Mouse (Mus musculus) heart, postnatal 0 days (tissue): ENCODE results near the gene Tnni3. TPM values are rescaled to one million over a fixed set of nuclear protein-coding genes. Genes with fewer than 3 reads are reported as not detected.

Experiments used
- ATAC-seq: fragments of 200-750 bp; cut with Nextera tagmentation; 2 replicates; pipeline ENCODE4 v1.8.0; 2017; ENCODE audit warnings: low read depth, moderate number of reproducible peaks, moderate library complexity; ENCODE audit not compliant: insufficient read depth
- DNase-seq: peaks from one replicate; pipeline ENCODE4 v3.0.0-alpha.2; 2016; ENCODE audit warnings: low spot score
- H3K27ac ChIP-seq: fragments of 300-500 bp; sonication (generic); 2 replicates; pipeline ENCODE4 v1.5.1; 2014; ENCODE audit warnings: low read depth, mild to moderate bottlenecking
- H3K27me3 ChIP-seq: fragments of 300-500 bp; sonication (generic); 2 replicates; pipeline ENCODE4 v1.6.1; 2014; ENCODE audit warnings: low read length, mixed read lengths; ENCODE audit not compliant: control insufficient read depth, insufficient read depth
- H3K36me3 ChIP-seq: fragments of 300-500 bp; sonication (generic); replicated peaks from 2 replicates; pipeline ENCODE4 v1.6.1; 2014; ENCODE audit warnings: low read length, mixed read lengths; ENCODE audit not compliant: control insufficient read depth, insufficient read depth
- H3K4me1 ChIP-seq: fragments of 300-500 bp; sonication (generic); 2 replicates; pipeline ENCODE4 v1.6.1; 2014; ENCODE audit warnings: antibody characterized with exemption; ENCODE audit not compliant: control insufficient read depth, insufficient read depth
- H3K4me2 ChIP-seq: fragments of 300-500 bp; sonication (generic); 2 replicates; pipeline ENCODE4 v1.6.1; 2014; ENCODE audit warnings: low read depth, mild to moderate bottlenecking, low read length, moderate library complexity
- H3K4me3 ChIP-seq: fragments of 300-500 bp; sonication (generic); 2 replicates; pipeline ENCODE4 v1.5.1; 2014; ENCODE audit warnings: low read depth, low read length
- H3K9ac ChIP-seq: fragments of 300-500 bp; sonication (generic); replicated peaks from 2 replicates; pipeline ENCODE4 v1.6.1; 2014; ENCODE audit warnings: low read depth, low read length, mixed read lengths
- H3K9me3 ChIP-seq: fragments of 300-500 bp; sonication (generic); replicated peaks from 2 replicates; pipeline ENCODE4 v1.6.1; 2016; ENCODE audit warnings: low read length; ENCODE audit not compliant: control insufficient read depth
- CTCF ChIP-seq: IDR thresholded peaks from 2 replicates; pipeline ENCODE4 v1.5.1; 2016; ENCODE audit warnings: antibody characterized with exemption, control low read depth, low read depth
- EP300 ChIP-seq: IDR thresholded peaks from 2 replicates; pipeline ENCODE4 v1.6.1; 2016; ENCODE audit warnings: antibody characterized with exemption, low read depth
- WGBS: fragments of 180-500 bp; shearing (Covaris S2); extraction: QIAGEN DNeasy Blood & Tissue Kit; methylation state at CpG from one replicate; pipeline ENCODE4 v1.1.7; 2014; 5-methylcytosine and 5-hydroxymethylcytosine counted together
- polyA plus RNA-seq: library from polyadenylated mRNA; unstranded; fragments of >200 nt; fragmentation: Nextera tagmentation; extraction: Ambion mirVana; gene quantifications from 2 replicates; pipeline ENCODE4 v1.2.1, GENCODE M21; 2015
- total RNA-seq: library from RNA; depleted of rRNA; stranded (reverse); fragments of >200 nt; gene quantifications from 2 replicates; pipeline ENCODE4 v1.2.3, GENCODE M21; 2014; ENCODE audit warnings: low replicate concordance

Tnni3 gene
- total and polyA plus RNA-seq, 2 experiments from 2014 or later = 5,473 to 8,811 TPM

DNA sequence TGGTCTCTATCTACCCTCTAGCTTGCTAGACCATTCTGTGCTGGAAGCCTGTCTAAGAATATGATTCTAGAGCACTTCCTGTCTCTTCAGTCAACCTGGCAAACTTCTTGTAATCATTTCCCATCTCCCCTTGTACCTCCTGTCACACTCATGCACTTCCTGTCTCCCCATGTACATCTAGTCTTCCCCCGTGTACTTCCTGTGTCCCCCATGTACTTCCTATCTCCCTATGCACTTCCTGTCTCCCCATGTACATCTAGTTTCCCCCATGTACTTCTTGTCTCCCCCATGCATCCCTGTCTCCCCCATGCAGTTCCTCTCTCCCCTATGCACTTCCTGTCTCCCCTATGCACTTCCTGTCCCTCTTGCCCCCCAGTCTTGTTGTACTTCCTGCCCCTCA is 5.5 kb downstream of the Tnni3 start:
- Histone ChIP-seq H3K9me3 (no peaks in the 10 kb centered on the region), H3K27me3 (no peaks in the 10 kb centered on the region), H3K9ac (peak overlapping the region; percentile 77; the same call in 1 of the 2 replicates), H3K36me3 (peaks cover 25% of the 10 kb centered on the region), H3K27ac (peak overlapping the region; percentile 89), H3K4me3 (peak overlapping the region; percentile 49), H3K4me1 (peaks cover 47% of the 10 kb centered on the region), H3K4me2 (peak overlapping the region; percentile 79)
- TF ChIP-seq EP300 (no peak), CTCF (no peak)
- no peak for ATAC-seq
- WGBS = 27% methylated on average over 1 of the region's 1 CpGs
- DNase-seq = no peak

DNA sequence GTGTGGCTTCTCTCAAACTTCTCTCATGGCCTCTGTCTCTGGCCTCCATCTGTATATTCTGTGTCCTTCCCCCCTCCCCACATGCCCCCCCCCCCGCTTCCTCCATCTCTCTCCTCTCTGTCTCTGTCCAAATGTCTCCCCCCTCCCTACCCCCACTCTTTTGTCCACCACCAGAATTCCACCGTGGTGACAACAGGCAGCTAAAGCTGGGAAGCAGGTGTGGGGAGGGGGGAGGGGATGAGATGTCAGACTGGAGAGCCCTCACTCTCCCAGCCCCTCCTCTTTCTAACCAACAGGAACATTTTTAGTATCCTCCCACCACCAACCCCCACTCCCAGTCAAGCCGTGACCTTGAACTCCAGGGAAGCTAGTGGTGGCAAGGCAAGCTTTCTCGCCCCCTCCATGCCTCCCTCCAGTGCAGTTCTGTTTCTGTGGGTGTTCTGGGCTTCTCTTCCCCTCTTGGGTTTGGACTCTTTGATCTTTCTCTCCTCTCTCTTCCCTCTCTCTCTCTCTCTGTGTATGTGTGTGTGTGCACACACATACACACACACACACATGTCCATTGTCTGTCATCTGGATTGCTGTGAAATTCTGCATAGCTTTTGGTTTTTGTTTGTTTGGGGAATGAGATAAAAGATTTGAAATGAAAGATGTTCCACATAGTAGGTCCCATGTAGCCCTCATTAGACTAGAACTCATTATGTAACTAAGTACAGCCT is 7.5 kb downstream of the Tnni3 start, which contains the start of gene Tnnt1:
TSS of gene Tnnt1 (minus strand) at position 51 of the 719 bp plus-strand sequence.
- peak; percentile 86 for TF ChIP-seq EP300
- 0 out of 2 replicates have a peak, but pooled peaks have one; percentile 10 for TF ChIP-seq CTCF
- H3K9me3 ChIP-seq = no peaks in the 10 kb centered on the region
- H3K4me3 ChIP-seq = no peak within 1 kb of the TSS
- peak within 1 kb of the TSS; percentile 29; the same call in 1 of the 2 replicates for H3K9ac ChIP-seq
- no peaks in the 10 kb centered on the region for H3K27me3 ChIP-seq
- peak; percentile 88 for DNase-seq
- H3K4me1 ChIP-seq = peaks cover 59% of the 10 kb centered on the region
- H3K36me3 ChIP-seq = peaks cover 25% of the 10 kb centered on the region
- H3K27ac ChIP-seq = peak within 1 kb of the TSS; percentile 89
- 16% methylated on average over 3 of the region's 4 CpGs for WGBS
- no peak within 1 kb of the TSS for H3K4me2 ChIP-seq
- ATAC-seq = peak; percentile 73

DNA sequence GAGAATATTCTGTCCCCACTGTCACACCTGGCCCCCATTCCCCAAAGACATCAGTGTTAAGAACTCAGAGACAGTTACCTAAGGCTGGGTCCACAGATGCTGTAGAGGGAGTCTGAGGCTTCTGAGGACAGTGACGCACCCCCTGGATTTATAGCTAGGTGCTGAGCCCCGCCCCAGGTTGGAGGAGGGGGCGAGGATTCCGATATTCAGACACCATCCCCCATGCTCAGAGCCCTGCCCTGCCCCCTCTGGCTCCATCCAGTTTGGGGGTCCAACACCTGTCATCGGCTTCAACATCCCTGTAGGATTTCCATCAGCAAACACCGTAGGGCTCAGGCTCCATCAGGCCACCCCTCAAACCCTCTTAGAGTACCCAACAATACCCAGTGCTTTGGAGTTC is 8.2 kb downstream of the Tnni3 start:
- H3K4me3 ChIP-seq = no peak overlapping the region
- no peak for TF ChIP-seq EP300
- TF ChIP-seq CTCF = no peak
- peak overlapping the region; percentile 29; the same call in 1 of the 2 replicates for H3K9ac ChIP-seq
- H3K4me2 ChIP-seq = no peak overlapping the region
- peak overlapping the region; percentile 89 for H3K27ac ChIP-seq
- peaks cover 25% of the 10 kb centered on the region for H3K36me3 ChIP-seq
- H3K9me3 ChIP-seq = no peaks in the 10 kb centered on the region
- H3K4me1 ChIP-seq = peaks cover 66% of the 10 kb centered on the region
- DNase-seq (no peak), ATAC-seq (peak; percentile 24)
- 35% methylated on average over 6 of the region's 6 CpGs for WGBS
- no peaks in the 10 kb centered on the region for H3K27me3 ChIP-seq

GRCm38 (mm10) chr7:4513829-4514712 is 10.0 kb downstream of the Tnni3 start:
- Histone ChIP-seq H3K27me3 (no peaks in the 10 kb centered on the region), H3K4me3 (no peak overlapping the region), H3K9ac (peak overlapping the region; percentile 32; the same call in 1 of the 2 replicates), H3K4me1 (peaks cover 75% of the 10 kb centered on the region), H3K4me2 (peak overlapping the region; percentile 24), H3K36me3 (peaks cover 12% of the 10 kb centered on the region; the same call in 1 of the 2 replicates), H3K27ac (peak overlapping the region; percentile 89), H3K9me3 (no peaks in the 10 kb centered on the region)
- WGBS = 27% methylated on average over 6 of the region's 6 CpGs
- ATAC-seq (no peak), DNase-seq (peak; percentile 37)
- no peak for TF ChIP-seq EP300
- 0 out of 2 replicates have a peak, but pooled peaks have one; percentile 23 for TF ChIP-seq CTCF

DNA sequence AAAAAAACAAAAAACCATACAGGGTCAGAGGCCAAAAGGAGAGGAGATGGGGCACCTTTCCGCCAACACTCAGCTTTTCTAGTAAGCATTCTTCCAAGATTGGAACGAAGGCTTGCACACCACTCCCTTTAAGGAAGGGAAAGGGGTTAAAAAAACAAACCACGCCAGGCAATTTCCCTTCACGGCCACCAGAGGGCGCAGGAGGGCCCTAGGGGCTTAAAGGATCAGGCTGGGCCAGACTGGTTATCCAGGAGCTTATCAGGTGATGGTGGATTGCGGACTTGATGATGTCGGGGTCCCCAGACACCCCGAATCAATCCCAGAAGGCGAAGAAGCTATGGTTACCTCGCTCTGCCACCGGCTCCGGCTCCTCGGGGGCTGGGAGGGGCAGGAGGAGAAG is 10.8 kb downstream of the Tnni3 start:
- H3K4me3 ChIP-seq = no peak overlapping the region
- DNase-seq (peak; percentile 71), ATAC-seq (no peak)
- WGBS = 22% methylated on average over 13 of the region's 13 CpGs
- H3K9me3 ChIP-seq = no peaks in the 10 kb centered on the region
- no peak overlapping the region for H3K9ac ChIP-seq
- H3K36me3 ChIP-seq = peaks cover 5% of the 10 kb centered on the region; the same call in 1 of the 2 replicates
- peak overlapping the region; percentile 11; the same call in 1 of the 2 replicates for H3K4me2 ChIP-seq
- no peak for TF ChIP-seq EP300
- TF ChIP-seq CTCF = peak; percentile 93
- peak overlapping the region; percentile 89 for H3K27ac ChIP-seq
- H3K4me1 ChIP-seq = peaks cover 69% of the 10 kb centered on the region
- no peaks in the 10 kb centered on the region for H3K27me3 ChIP-seq
